8 mouse cellular contexts compared by ENCODE assay signal in genomic region chr10:37314746-37315430, GRCm38 (mm10).
DNase-seq lines count a peak whose midpoint lies in the region; ATAC-seq lines count a peak whose summit lies in the region.

No protein-coding gene starts in this region.

- DNase-seq in lung, adult 18-20 months = peak; percentile 35 to 37
- DNase-seq in lung, postnatal 14 days = no peak
- DNase-seq in frontal cortex, postnatal 25 days (ENCODE audit: low spot score in 2 of 2) = peak; percentile 25 to 37
- DNase-seq in left cerebral cortex, adult 8-10 months (ENCODE audit: low spot score in 2 of 2) = peak; percentile 30 to 68
- peak; percentile 41 to 70 for DNase-seq in right cerebral cortex, postnatal 36 days (ENCODE audit: low spot score in 2 of 2)
- no peak for DNase-seq in thymus, postnatal 10 days (ENCODE audit: low spot score in 2 of 2)

- ATAC-seq in cerebellum, adult (ENCODE audit: insufficient number of reproducible peaks, low FRiP score, low TSS enrichment) = peak; percentile 92
- no peak for ATAC-seq in activated CD4-positive, CD25-positive, alpha-beta regulatory T cell, adult 4 months

Comparison
In these comparisons a context has a peak if more than half of its experiments do, and no peak if none do; other contexts are left out.
1. DNase-seq: peak in lung, adult 18-20 months (2 of 2), frontal cortex, postnatal 25 days (2 of 2), left cerebral cortex, adult 8-10 months (2 of 2) and right cerebral cortex, postnatal 36 days (2 of 2); none in lung, postnatal 14 days (single experiment) and thymus, postnatal 10 days (0 of 2).